Mouse (Mus musculus) ES-Bruce4 (cell line): ENCODE data around the gene Mrpl12.

ENCODE experiments used
- CTCF ChIP-seq: IDR thresholded peaks from one replicate; pipeline ENCODE4 v1.8.1; 2011; ENCODE audit warnings: low read depth, low read length
- EP300 ChIP-seq: IDR thresholded peaks from 2 replicates; pipeline ENCODE4 v1.6.1; 2011; ENCODE audit warnings: low read depth, low read length; ENCODE audit not compliant: insufficient read depth
- POLR2A ChIP-seq: IDR thresholded peaks from one replicate; pipeline ENCODE4 v1.8.1; 2011; ENCODE audit warnings: low read length; ENCODE audit not compliant: insufficient read depth

DNA sequence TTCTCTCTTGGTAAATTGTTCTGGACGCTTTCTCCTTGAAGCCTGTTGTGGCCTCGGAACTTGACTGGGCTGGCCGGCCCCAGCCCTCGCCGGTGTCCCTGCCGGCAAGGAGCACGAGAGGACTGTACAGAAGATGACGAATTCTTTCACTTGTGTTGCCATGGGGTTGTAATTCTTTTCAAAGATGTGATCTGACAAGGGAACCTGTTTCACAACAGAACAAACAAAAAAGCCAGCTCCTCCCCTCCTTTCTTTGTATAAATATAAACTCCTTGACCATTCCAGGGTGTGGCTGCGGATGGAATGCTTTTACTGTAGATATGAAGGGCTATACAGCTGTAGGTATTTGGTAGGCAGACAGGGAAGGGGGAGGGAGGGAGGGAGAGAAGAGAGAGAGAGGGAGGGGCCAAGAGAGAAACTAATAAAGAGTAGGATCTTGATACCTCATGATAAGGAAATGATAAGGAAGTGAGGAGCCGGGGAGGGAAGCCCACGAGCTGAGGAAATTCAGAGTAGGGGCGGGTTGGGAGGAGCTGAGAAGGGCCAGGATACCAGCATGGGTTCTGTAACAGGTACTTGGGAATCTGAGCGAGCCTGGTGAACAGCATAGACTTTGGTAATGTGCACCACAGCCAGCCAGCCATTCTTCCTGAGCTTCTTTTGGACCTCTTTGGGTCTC lies 23.3 kb downstream of the Mrpl12 start:
- TF ChIP-seq EP300 = no peak
- TF ChIP-seq POLR2A = no peak
- no peak for TF ChIP-seq CTCF
